Mouse (Mus musculus) liver, embryonic 14.5 days (tissue): Measurements from ENCODE around the gene Tbck. TPM values are rescaled to one million over a fixed set of nuclear protein-coding genes. Genes with fewer than 3 reads are reported as not detected.
A peak's percentile ranks its signal among the peaks of the same experiment; 100 is the strongest.

Experiments used
- ATAC-seq: fragments of 200-750 bp; cut with Nextera tagmentation; 2 replicates; pipeline ENCODE4 v1.8.0; 2017; ENCODE audit warnings: moderate number of reproducible peaks, mild to moderate bottlenecking, moderate library complexity; ENCODE audit not compliant: insufficient read depth
- DNase-seq, 3 experiments: peaks; one replicate each; pipeline ENCODE4 v3.0.0-alpha.2; 2012 to 2013; ENCODE audit warnings: low read depth in 3 of 3, low spot score in 3 of 3
- H3K27ac ChIP-seq: fragments of 300-500 bp; sonication (generic); 2 replicates; pipeline ENCODE4 v1.5.1; 2014; ENCODE audit warnings: moderate library complexity, mild to moderate bottlenecking, control low read depth, inconsistent platforms
- H3K27me3 ChIP-seq: fragments of 300-500 bp; sonication (generic); 2 replicates; pipeline ENCODE4 v1.6.1; 2014; ENCODE audit warnings: mild to moderate bottlenecking, low read length, moderate library complexity; ENCODE audit not compliant: control insufficient read depth, insufficient read depth
- H3K36me3 ChIP-seq: fragments of 300-500 bp; sonication (generic); replicated peaks from 2 replicates; pipeline ENCODE4 v1.6.1; 2014; ENCODE audit warnings: low read depth; ENCODE audit not compliant: control insufficient read depth, insufficient read depth
- H3K4me1 ChIP-seq, 2 experiments: fragments of 200-500 bp in 1 of 2; fragments of 300-500 bp in 1 of 2; sonication (generic) in 1 of 2; replicated peaks; 2 replicates each; pipeline ENCODE4 v1.6.1; 2012 to 2014; ENCODE audit warnings: antibody characterized with exemption in 1 of 2, inconsistent platforms in 1 of 2, low read length in 1 of 2; ENCODE audit not compliant: control insufficient read depth in 2 of 2, insufficient read depth in 2 of 2
- H3K4me2 ChIP-seq: fragments of 300-500 bp; sonication (generic); 2 replicates; pipeline ENCODE4 v1.6.1; 2014; ENCODE audit warnings: low read depth, mild to moderate bottlenecking, control low read depth, moderate library complexity
- H3K4me3 ChIP-seq, 2 experiments: fragments of 200-500 bp in 1 of 2; fragments of 300-500 bp in 1 of 2; sonication (generic) in 1 of 2; 2 replicates each; pipeline ENCODE4 v1.5.1; 2012 to 2014; ENCODE audit warnings: low read depth in 2 of 2, low read length in 2 of 2, mild to moderate bottlenecking in 2 of 2, control low read depth in 1 of 2, inconsistent platforms in 1 of 2, moderate library complexity in 1 of 2; ENCODE audit not compliant: insufficient read depth in 1 of 2
- H3K9ac ChIP-seq: fragments of 300-500 bp; sonication (generic); replicated peaks from 2 replicates; pipeline ENCODE4 v1.6.1; 2014; ENCODE audit warnings: mild to moderate bottlenecking, control low read depth, moderate library complexity
- H3K9me3 ChIP-seq: fragments of 300-500 bp; sonication (generic); 2 replicates; pipeline ENCODE4 v1.6.1; 2016; ENCODE audit warnings: low read length, mixed read lengths; ENCODE audit not compliant: control insufficient read depth
- CTCF ChIP-seq: IDR thresholded peaks from 2 replicates; pipeline ENCODE4 v1.5.1; 2016; ENCODE audit warnings: antibody characterized with exemption, low read depth, control low read depth
- EP300 ChIP-seq: IDR thresholded peaks from 2 replicates; pipeline ENCODE4 v1.6.1; 2016; ENCODE audit warnings: antibody characterized with exemption, low read depth
- WGBS: fragments of 180-500 bp; shearing (Covaris S2); extraction: QIAGEN DNeasy Blood & Tissue Kit; methylation state at CpG from one replicate; pipeline ENCODE4 v1.1.7; 2014; ENCODE audit not compliant: insufficient replicate concordance; 5-methylcytosine and 5-hydroxymethylcytosine counted together
- polyA plus RNA-seq, 2 experiments: library from polyadenylated mRNA; depleted of rRNA in 1 of 2; stranded (reverse) in 1 of 2; unstranded in 1 of 2; fragments of >200 nt; fragmentation: Nextera tagmentation in 1 of 2; extraction: Ambion mirVana in 1 of 2; gene quantifications; 2 replicates each; pipeline versions ENCODE4 v1.2.1 to v1.2.3; 2012 to 2014

Tbck gene
- polyA plus RNA-seq, 2 experiments, result 0.92 to 2.3 TPM

GRCm38 (mm10) chr3:132776686-132777085 lies 92.7 kb downstream of the Tbck start:
- H3K27me3 ChIP-seq, result no peaks in the 10 kb centered on the region
- DNase-seq (no peak), ATAC-seq (no peak)
- no peak overlapping the region for H3K4me2 ChIP-seq
- peaks cover 0 to 4% of the 10 kb centered on the region in 2 experiments; a peak in 2 of 4 replicates for H3K4me1 ChIP-seq
- WGBS, result 77% methylated on average over 7 of the region's 7 CpGs
- H3K4me3 ChIP-seq, result no peak overlapping the region
- H3K9ac ChIP-seq, result no peak overlapping the region
- H3K36me3 ChIP-seq, result no peaks in the 10 kb centered on the region
- no peaks in the 10 kb centered on the region for H3K9me3 ChIP-seq
- no peak overlapping the region for H3K27ac ChIP-seq
- TF ChIP-seq CTCF (no peak), EP300 (no peak)

- no peak for TF ChIP-seq EP300
- TF ChIP-seq CTCF, result no peak
- H3K4me1 ChIP-seq, result peaks cover 0 to 4% of the 10 kb centered on the region in 2 experiments; a peak in 2 of 4 replicates
- 85% methylated on average over 2 of the region's 2 CpGs for WGBS
- no peaks in the 10 kb centered on the region for H3K9me3 ChIP-seq
- no peaks in the 10 kb centered on the region for H3K27me3 ChIP-seq
- H3K27ac ChIP-seq, result no peak overlapping the region
- peak in 1 of 3 experiments; percentile 7 for DNase-seq
- H3K36me3 ChIP-seq, result no peaks in the 10 kb centered on the region
- no peak overlapping the region for H3K9ac ChIP-seq
- no peak overlapping the region for H3K4me3 ChIP-seq
- peak; percentile 69 for ATAC-seq
- H3K4me2 ChIP-seq, result no peak overlapping the region
Measured at GRCm38 (mm10) chr3:132781103-132781502, 97.2 kb downstream of the Tbck start.

GRCm38 (mm10) chr3:132783087-132783486 lies 99.1 kb downstream of the Tbck start:
- Histone ChIP-seq H3K9ac (no peak overlapping the region), H3K27me3 (no peaks in the 10 kb centered on the region), H3K4me2 (no peak overlapping the region), H3K4me1 (peaks cover 0 to 4% of the 10 kb centered on the region in 2 experiments; a peak in 2 of 4 replicates), H3K9me3 (no peaks in the 10 kb centered on the region), H3K36me3 (no peaks in the 10 kb centered on the region), H3K27ac (no peak overlapping the region), H3K4me3 (no peak overlapping the region)
- no peak for TF ChIP-seq CTCF
- TF ChIP-seq EP300, result no peak
- DNase-seq, result no peak
- no peak for ATAC-seq
- 73% methylated on average over 1 of the region's 1 CpGs for WGBS

- Histone ChIP-seq H3K9me3 (no peaks in the 10 kb centered on the region), H3K4me2 (no peak overlapping the region), H3K9ac (no peak overlapping the region), H3K4me3 (no peak overlapping the region), H3K4me1 (peaks cover 0 to 4% of the 10 kb centered on the region in 2 experiments; a peak in 2 of 4 replicates), H3K27me3 (no peaks in the 10 kb centered on the region), H3K36me3 (no peaks in the 10 kb centered on the region), H3K27ac (no peak overlapping the region)
- ATAC-seq, result no peak
- no peak for DNase-seq
- TF ChIP-seq EP300 (no peak), CTCF (no peak)
- WGBS, result 73% methylated on average over 6 of the region's 6 CpGs
Measured at GRCm38 (mm10) chr3:132784732-132785131, 100.8 kb downstream of the Tbck start.

GRCm38 (mm10) chr3:132786690-132787089 lies 102.7 kb downstream of the Tbck start:
- WGBS, result 67% methylated on average over 3 of the region's 3 CpGs
- Histone ChIP-seq H3K27ac (no peak overlapping the region), H3K36me3 (no peaks in the 10 kb centered on the region), H3K4me1 (no peaks in the 10 kb centered on the region), H3K27me3 (no peaks in the 10 kb centered on the region), H3K9me3 (no peaks in the 10 kb centered on the region), H3K9ac (no peak overlapping the region), H3K4me2 (no peak overlapping the region), H3K4me3 (no peak overlapping the region)
- TF ChIP-seq EP300, result no peak
- TF ChIP-seq CTCF, result no peak
- DNase-seq, result no peak
- no peak for ATAC-seq

- no peak for ATAC-seq
Measured at GRCm38 (mm10) chr3:132787775-132788174, 103.8 kb downstream of the Tbck start.

More at GRCm38 (mm10) chr3:132787775-132788174, 103.8 kb downstream of the Tbck start:
- Histone ChIP-seq H3K27ac (no peak overlapping the region), H3K9ac (no peak overlapping the region), H3K4me3 (no peak overlapping the region), H3K4me1 (no peaks in the 10 kb centered on the region), H3K9me3 (no peaks in the 10 kb centered on the region), H3K27me3 (no peaks in the 10 kb centered on the region), H3K4me2 (no peak overlapping the region), H3K36me3 (no peaks in the 10 kb centered on the region)
- TF ChIP-seq CTCF, result no peak
- no peak for TF ChIP-seq EP300
- WGBS, result 67% methylated on average over 4 of the region's 4 CpGs
- no peak for DNase-seq
